Mouse (Mus musculus): Measurements from ENCODE around the gene Tut4. TPM values are rescaled to one million over a fixed set of nuclear protein-coding genes. Genes with fewer than 3 reads are reported as not detected.

The Tut4 gene
- total and polyA plus RNA-seq, 3 experiments, result 19.6 to 29.7 (median 21.8) TPM

DNA sequence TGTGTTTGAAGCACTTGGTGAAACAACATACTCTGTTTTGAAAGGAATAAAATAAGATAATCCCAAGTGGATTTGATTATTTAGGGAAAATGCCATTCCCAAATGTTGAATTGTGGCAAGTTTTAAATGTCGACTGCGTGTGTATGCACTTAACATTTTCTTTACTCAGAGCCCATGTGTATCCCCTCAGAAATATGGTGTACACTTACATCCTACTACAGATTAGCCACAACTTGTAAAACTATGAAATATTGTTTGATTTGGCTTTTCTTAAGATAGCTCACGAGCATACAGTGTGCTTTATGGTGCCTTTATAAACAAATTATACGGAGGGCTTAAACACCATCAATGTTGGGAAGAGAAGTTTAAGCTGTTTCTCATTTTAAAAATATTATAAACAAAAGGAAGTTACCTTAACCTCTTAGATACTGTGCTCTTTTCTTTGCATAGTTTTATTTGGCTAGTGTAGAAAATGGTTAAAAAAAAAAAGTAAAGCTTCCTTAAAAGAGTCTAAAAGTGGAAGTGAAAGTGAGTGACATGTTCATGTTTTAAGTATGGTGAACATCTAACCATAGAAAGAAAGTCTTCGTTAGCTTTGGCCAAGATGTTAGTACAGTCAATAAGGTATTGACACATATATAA is 2.2 kb downstream of the Tut4 start:
- no peaks in the 10 kb centered on the region for H3K36me3 ChIP-seq (ENCODE audit: control insufficient read depth, insufficient read depth, low read length)
- peaks cover 4% of the 10 kb centered on the region for H3K4me1 ChIP-seq (ENCODE audit: control insufficient read depth, insufficient read depth, low read length)
- WGBS, result 30% methylated on average over 5 of the region's 5 CpGs
- peak overlapping the region; percentile 91 for H3K27ac ChIP-seq
- H3K79me2 ChIP-seq (replicated peaks; ENCODE audit: control insufficient read depth, insufficient read depth, low read length), result 0 out of 2 replicates have a peak, but pooled peaks cover 1% of the 10 kb centered on the region
- DNase-seq, result no peak
- intact Hi-C loops (cut with DNase I), result loop anchor here (5.0 kb wide), 2 partner anchors 74 to 124 kb away; no protein-coding TSS in a partner anchor
- no peak for TF ChIP-seq POLR2A (IDR thresholded peaks at IDR 0.05; ENCODE audit: insufficient read depth, low read depth, low read length)
- no peak for TF ChIP-seq EP300 (IDR thresholded peaks at IDR 0.05; ENCODE audit: insufficient read depth, low read depth, low read length)
- no peak for TF ChIP-seq CTCF (IDR thresholded peaks at IDR 0.05)
- H3K4me3 ChIP-seq, result peak overlapping the region; percentile 91
- no peaks in the 10 kb centered on the region for H3K27me3 ChIP-seq (ENCODE audit: control insufficient read depth, insufficient read depth, low read length)
- H3K9ac ChIP-seq (ENCODE audit: low read depth, low read length), result no peak overlapping the region

- no peak overlapping the region for H3K9ac ChIP-seq (ENCODE audit: low read depth, low read length)
- H3K27me3 ChIP-seq (ENCODE audit: control insufficient read depth, insufficient read depth, low read length), result no peaks in the 10 kb centered on the region
- intact Hi-C loops (cut with DNase I), result no loop called here
- no peak for TF ChIP-seq EP300 (IDR thresholded peaks at IDR 0.05; ENCODE audit: insufficient read depth, low read depth, low read length)
- no peak for TF ChIP-seq POLR2A (IDR thresholded peaks at IDR 0.05; ENCODE audit: insufficient read depth, low read depth, low read length)
- no peak for TF ChIP-seq CTCF (IDR thresholded peaks at IDR 0.05)
- no peak overlapping the region for H3K4me3 ChIP-seq
- no peaks in the 10 kb centered on the region for H3K36me3 ChIP-seq (ENCODE audit: control insufficient read depth, insufficient read depth, low read length)
- no peak overlapping the region for H3K27ac ChIP-seq
- 24% methylated on average over 2 of the region's 2 CpGs for WGBS
- no peak for DNase-seq
- peaks cover 1% of the 10 kb centered on the region; the same call in 1 of the 2 replicates for H3K79me2 ChIP-seq (replicated peaks; ENCODE audit: control insufficient read depth, insufficient read depth, low read length)
- no peaks in the 10 kb centered on the region for H3K4me1 ChIP-seq (ENCODE audit: control insufficient read depth, insufficient read depth, low read length)
These were observed 14.4 kb downstream of the Tut4 start for GRCm38 (mm10) chr4:108473586-108473985.

DNA sequence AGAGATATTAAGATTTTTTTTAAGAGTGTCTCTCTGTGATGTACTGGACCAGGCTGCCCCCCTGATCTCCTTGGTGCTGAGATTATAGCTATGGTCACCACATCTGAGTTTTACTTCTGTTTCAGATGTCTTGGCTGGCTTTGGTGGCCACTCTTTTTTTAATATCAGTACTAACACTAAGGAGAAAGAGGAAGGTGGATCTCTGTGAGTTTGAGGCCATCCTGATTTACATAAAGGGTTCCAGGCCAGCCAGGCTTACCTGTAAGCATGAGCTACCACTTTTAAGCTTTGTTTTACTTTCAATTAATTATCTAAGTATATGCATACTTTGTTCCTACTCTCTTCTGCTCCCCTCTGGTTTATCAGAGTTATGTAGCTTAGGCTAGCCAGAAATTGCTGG is 23.6 kb downstream of the Tut4 start:
- TF ChIP-seq POLR2A (IDR thresholded peaks at IDR 0.05; ENCODE audit: insufficient read depth, low read depth, low read length) (no peak), CTCF (IDR thresholded peaks at IDR 0.05) (no peak), EP300 (IDR thresholded peaks at IDR 0.05; ENCODE audit: insufficient read depth, low read depth, low read length) (no peak)
- Histone ChIP-seq H3K27ac (no peak overlapping the region), H3K36me3 (ENCODE audit: control insufficient read depth, insufficient read depth, low read length) (peaks cover 3% of the 10 kb centered on the region), H3K9ac (ENCODE audit: low read depth, low read length) (no peak overlapping the region), H3K79me2 (replicated peaks; ENCODE audit: control insufficient read depth, insufficient read depth, low read length) (no peaks in the 10 kb centered on the region), H3K27me3 (ENCODE audit: control insufficient read depth, insufficient read depth, low read length) (no peaks in the 10 kb centered on the region), H3K4me3 (no peak overlapping the region), H3K4me1 (ENCODE audit: control insufficient read depth, insufficient read depth, low read length) (no peaks in the 10 kb centered on the region)
- DNase-seq, result no peak
- intact Hi-C loops (cut with DNase I), result no loop called here

DNA sequence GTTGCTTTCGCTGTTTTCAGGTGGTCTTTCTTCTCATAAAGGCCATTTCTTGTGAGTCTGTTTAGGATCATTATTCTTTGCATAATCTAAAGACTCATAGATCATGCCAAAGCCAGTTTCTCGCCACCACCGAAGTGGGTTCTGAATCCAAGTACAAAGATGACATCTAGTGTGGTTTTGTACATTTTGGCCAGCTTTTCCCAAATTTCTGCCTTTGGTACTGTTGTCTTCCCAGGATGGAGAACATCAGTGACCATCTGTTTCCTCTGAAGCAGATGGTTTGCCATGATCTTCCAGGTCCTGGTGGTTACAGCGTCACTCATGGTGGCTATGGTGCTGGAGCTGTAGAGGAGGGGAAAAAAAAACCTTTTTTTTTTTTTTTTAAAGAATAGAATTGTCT is 25.0 kb downstream of the Tut4 start:
- 90% methylated on average over 4 of the region's 4 CpGs for WGBS

DNA sequence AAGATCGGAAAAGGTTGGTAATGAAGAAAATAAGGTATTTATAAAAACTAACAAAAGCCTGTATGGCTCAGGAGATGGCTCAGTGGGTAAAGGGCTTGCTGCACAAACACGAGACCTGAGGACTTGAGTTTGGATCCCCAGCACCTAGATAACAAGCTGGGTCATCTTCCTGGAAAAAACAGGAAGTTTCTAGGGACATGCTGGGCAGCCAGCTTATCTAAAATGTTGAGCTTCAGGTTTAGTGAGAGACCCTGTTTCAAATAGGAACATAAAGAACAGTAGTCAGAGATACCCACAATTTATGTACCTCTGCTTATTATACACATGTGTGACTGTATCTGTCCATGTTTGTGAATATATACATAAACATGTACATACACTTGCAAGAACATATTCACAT is 43.8 kb downstream of the Tut4 start:
- WGBS, result 91% methylated on average over 2 of the region's 2 CpGs
- no peak for DNase-seq
- intact Hi-C loops (cut with DNase I), result no loop called here
- Histone ChIP-seq H3K79me2 (replicated peaks; ENCODE audit: control insufficient read depth, insufficient read depth, low read length) (no peaks in the 10 kb centered on the region), H3K4me1 (ENCODE audit: control insufficient read depth, insufficient read depth, low read length) (no peaks in the 10 kb centered on the region), H3K27me3 (ENCODE audit: control insufficient read depth, insufficient read depth, low read length) (no peaks in the 10 kb centered on the region), H3K27ac (no peak overlapping the region), H3K9ac (ENCODE audit: low read depth, low read length) (no peak overlapping the region), H3K36me3 (ENCODE audit: control insufficient read depth, insufficient read depth, low read length) (no peaks in the 10 kb centered on the region; the same call in none of the 2 replicates), H3K4me3 (no peak overlapping the region)
- no peak for TF ChIP-seq EP300 (IDR thresholded peaks at IDR 0.05; ENCODE audit: insufficient read depth, low read depth, low read length)

More for the DNA sequence above, 25.0 kb downstream of the Tut4 start:
- no peak overlapping the region for H3K27ac ChIP-seq
- no peaks in the 10 kb centered on the region for H3K79me2 ChIP-seq (replicated peaks; ENCODE audit: control insufficient read depth, insufficient read depth, low read length)
- no peak for TF ChIP-seq EP300 (IDR thresholded peaks at IDR 0.05; ENCODE audit: insufficient read depth, low read depth, low read length)
- TF ChIP-seq CTCF (IDR thresholded peaks at IDR 0.05), result no peak
- no peak for TF ChIP-seq POLR2A (IDR thresholded peaks at IDR 0.05; ENCODE audit: insufficient read depth, low read depth, low read length)
- H3K36me3 ChIP-seq (ENCODE audit: control insufficient read depth, insufficient read depth, low read length), result peaks cover 3% of the 10 kb centered on the region
- H3K4me3 ChIP-seq, result no peak overlapping the region
- intact Hi-C loops (cut with DNase I), result no loop called here
- H3K4me1 ChIP-seq (ENCODE audit: control insufficient read depth, insufficient read depth, low read length), result no peaks in the 10 kb centered on the region
- DNase-seq, result no peak
- H3K27me3 ChIP-seq (ENCODE audit: control insufficient read depth, insufficient read depth, low read length), result no peaks in the 10 kb centered on the region
- H3K9ac ChIP-seq (ENCODE audit: low read depth, low read length), result no peak overlapping the region

DNA sequence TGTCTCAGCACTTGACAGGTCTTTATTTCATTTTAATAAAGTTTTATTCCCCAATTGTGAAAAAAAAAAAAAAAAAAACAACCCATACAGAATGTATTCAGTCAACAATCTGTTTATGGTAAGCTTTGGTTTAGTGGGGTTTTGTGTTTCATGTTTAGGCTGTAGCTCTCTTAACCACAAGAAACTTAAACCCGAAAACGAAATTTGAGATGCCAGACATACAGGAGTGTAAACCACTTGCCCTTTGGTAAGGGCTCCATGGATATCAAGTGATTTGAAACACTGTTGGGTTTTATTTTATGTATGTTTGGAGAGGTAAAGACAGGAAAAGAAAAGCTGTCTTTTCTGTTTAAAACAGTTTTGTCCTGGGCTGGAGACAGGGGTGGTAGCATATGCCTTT is 80.5 kb downstream of the Tut4 start:
- Histone ChIP-seq H3K4me1 (ENCODE audit: control insufficient read depth, insufficient read depth, low read length) (no peaks in the 10 kb centered on the region), H3K79me2 (replicated peaks; ENCODE audit: control insufficient read depth, insufficient read depth, low read length) (no peaks in the 10 kb centered on the region), H3K27ac (no peak overlapping the region), H3K9ac (ENCODE audit: low read depth, low read length) (no peak overlapping the region), H3K4me3 (no peak overlapping the region), H3K27me3 (ENCODE audit: control insufficient read depth, insufficient read depth, low read length) (no peaks in the 10 kb centered on the region), H3K36me3 (ENCODE audit: control insufficient read depth, insufficient read depth, low read length) (0 out of 2 replicates have a peak, but pooled peaks cover 2% of the 10 kb centered on the region)
- DNase-seq, result no peak
- 98% methylated on average over 2 of the region's 2 CpGs for WGBS
- TF ChIP-seq CTCF (IDR thresholded peaks at IDR 0.05) (no peak), EP300 (IDR thresholded peaks at IDR 0.05; ENCODE audit: insufficient read depth, low read depth, low read length) (no peak), POLR2A (IDR thresholded peaks at IDR 0.05; ENCODE audit: insufficient read depth, low read depth, low read length) (no peak)
- intact Hi-C loops (cut with DNase I), result no loop called here
